Mouse (Mus musculus) forelimb bud, embryonic 11.5 days (tissue): ENCODE data around the gene Gnb3.

Experiments used
- DNase-seq: peaks from one replicate; pipeline ENCODE4 v3.0.0-alpha.2; 2012; ENCODE audit warnings: low read depth, low spot score

The Gnb3 gene

GRCm38 (mm10) chr6:124840241-124841167 lies at the start of gene Gnb3:
Gene Gnb3 (minus strand): TSS chr6:124840275.
- DNase-seq: no peak

GRCm38 (mm10) chr6:124888555-124889125 lies 48.6 kb upstream of the Gnb3 start:
- no peak for DNase-seq

- DNase-seq: no peak
Observed at GRCm38 (mm10) chr6:124887986-124888385, 47.9 kb upstream of the Gnb3 start, which contains the start of gene Cd4. Gene Cd4 (minus strand): TSS chr6:124888221.

GRCm38 (mm10) chr6:124885956-124886381 lies 45.9 kb upstream of the Gnb3 start:
- no peak for DNase-seq

DNA sequence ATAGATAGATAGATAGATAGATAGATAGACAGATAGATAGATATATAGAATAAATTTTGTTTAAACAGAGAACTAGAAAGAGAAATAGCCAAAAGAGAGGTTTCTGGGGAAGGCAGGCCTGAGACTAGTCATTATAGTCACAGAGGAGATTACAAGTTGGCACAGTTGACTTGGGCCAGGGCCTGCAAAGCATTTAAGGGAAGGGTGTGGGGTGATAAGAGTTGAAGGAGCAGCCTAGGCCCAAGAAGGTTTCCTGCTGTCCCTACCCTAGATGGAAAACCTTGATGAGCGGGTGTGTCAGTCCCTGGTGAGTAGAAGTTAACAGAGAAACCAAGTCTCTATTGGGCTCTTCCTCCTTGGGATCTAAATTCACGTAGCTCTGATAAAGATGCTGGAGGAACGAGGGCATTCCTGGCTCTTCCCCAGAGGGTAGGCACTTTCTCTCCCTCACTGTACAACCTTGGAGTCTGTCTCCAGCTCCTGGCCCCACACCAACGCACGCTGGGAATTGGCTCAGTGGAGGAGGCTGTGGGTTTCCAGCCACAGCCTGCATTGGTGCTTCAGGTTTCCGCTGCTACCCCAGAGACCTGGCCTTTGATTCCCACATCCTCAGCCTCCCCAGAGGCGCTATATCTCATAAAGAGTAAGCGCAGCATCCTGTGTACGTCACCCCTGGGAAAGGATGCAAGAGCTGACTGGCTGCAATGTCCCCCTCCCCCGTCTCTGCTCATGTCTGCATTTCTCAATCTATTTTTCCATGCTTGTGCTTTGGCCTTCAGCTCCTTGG lies 44.8 kb upstream of the Gnb3 start:
- no peak for DNase-seq

DNA sequence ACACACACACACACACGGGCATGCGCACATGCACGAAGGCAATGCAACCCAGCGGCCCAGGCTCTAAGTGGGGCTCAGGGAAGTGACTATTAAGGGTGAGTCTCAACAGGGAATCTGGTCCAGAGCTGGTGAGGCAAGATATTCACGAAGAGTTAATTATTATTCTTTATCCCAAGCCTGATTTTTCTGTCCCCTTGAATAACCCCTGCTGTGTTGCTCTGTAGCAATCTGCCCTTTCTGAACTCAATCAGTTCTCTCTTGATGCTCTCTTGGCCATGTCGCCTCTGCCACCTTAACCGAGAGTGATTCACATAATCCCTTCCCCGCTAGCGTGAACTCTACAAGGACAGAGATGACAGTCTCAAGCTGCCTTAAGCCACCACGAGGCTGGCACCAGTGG lies 43.3 kb upstream of the Gnb3 start:
- no peak for DNase-seq

- no peak for DNase-seq
Observed at GRCm38 (mm10) chr6:124881821-124882220, 41.7 kb upstream of the Gnb3 start.

- DNase-seq: no peak
Observed at GRCm38 (mm10) chr6:124879390-124879789, 39.3 kb upstream of the Gnb3 start.

GRCm38 (mm10) chr6:124874348-124874747 lies 34.3 kb upstream of the Gnb3 start:
- DNase-seq: no peak

DNA sequence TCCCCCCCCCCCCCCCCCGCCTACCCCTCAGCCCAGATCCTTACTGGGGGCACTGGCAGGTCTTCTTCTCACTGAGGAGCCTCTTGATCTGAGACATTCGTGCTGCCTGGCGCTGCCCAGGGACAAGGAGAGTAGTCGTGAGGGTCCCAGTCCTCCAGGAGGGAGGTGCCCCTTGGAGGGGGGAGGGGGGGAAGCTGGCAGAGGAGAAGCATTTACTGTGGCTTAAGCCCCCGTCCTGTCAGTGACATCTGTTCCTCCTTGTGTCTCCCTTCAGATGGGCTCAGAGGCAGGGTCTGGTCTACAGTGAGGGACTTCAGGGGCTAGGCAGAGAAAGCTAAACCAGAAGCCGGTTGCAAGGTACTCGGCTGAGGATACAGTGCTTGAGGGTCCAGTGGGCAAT lies 26.5 kb upstream of the Gnb3 start:
- DNase-seq: no peak

- no peak for DNase-seq
Observed at GRCm38 (mm10) chr6:124865766-124866362, 25.8 kb upstream of the Gnb3 start.

- no peak for DNase-seq
Observed at GRCm38 (mm10) chr6:124863658-124864298, 23.7 kb upstream of the Gnb3 start, which contains the start of gene Gpr162. Gene Gpr162 (minus strand): TSS chr6:124863983.

DNA sequence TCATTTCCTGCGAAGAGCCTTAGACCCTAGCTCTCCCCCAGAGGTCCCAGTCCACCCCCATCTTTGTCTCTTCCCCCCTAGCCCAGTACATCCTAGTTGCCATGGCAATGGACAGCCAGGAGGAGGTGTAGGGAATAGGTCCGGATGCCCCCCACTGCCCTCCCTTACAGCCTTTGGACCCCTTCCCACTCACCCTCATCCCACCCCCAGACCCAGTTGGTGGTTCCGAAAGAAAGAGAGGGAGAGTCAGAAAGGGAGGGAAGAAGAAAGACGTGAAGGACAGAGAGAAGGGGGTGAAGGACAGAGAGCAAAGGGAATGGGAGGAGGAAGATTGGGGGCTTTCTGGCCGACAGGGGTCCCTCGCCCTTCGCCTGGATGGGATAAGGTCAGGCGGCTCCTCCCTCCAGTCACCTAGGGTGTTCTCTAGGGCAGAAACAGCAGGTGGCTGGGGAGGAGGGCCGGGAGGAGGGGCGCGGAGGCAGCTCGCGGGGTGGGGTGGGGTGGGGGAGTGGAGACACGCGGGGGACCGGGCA lies 23.1 kb upstream of the Gnb3 start:
- DNase-seq: no peak

- no peak for DNase-seq
Observed at GRCm38 (mm10) chr6:124862406-124863124, 22.5 kb upstream of the Gnb3 start.

- DNase-seq: no peak
Observed at GRCm38 (mm10) chr6:124861802-124862201, 21.7 kb upstream of the Gnb3 start.

- DNase-seq: no peak
Observed at GRCm38 (mm10) chr6:124861266-124861665, 21.2 kb upstream of the Gnb3 start.

GRCm38 (mm10) chr6:124860511-124860910 lies 20.4 kb upstream of the Gnb3 start:
- DNase-seq: no peak

- peak; percentile 79 for DNase-seq
Observed at GRCm38 (mm10) chr6:124859725-124860124, 19.6 kb upstream of the Gnb3 start.

DNA sequence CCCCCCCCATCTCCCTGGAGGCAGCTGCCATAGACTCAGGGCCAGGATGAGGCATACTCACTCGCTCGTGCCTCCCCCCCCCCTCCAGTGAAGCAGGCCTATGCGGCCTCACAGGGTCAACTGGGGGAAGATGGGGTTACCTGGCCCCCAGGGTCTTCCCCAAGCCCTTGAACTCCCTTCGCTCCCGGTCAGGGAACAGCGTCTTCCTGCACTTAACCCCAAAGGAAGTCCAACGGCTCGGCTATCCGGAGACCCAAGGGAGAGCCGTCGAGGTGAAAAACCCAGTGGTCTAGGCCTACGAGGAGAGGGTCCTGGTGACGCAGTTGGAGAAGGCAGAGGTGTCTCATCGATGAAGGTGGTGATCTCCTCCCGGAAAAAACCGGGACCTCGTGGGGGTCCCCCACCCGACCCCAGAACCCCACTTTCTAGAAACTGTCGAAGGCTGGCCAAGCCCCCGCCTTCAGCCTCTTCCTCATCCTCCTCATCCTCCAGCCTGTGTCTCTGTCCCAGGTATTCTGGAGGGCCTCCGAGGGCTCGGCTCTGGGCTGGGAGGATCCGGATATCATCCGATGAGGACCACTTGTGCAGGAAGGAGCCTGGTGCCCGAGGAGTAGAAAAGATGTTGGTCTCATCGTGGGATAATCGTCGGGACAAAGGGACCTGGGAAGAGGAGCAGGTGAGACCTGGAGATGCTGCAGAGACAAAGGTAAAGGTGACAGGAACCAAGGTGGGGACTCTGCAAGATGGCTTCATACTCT lies 18.7 kb upstream of the Gnb3 start:
- no peak for DNase-seq
